Mouse (Mus musculus) megakaryocyte, embryonic 14.5 days (primary cell): ENCODE measurements around the gene Birc3.

ENCODE experiments used
- FLI1 ChIP-seq: IDR thresholded peaks from 2 replicates; pipeline ENCODE4 v1.6.1; 2012; ENCODE audit warnings: low read length, inconsistent platforms, mixed read lengths
- GATA1 ChIP-seq: IDR thresholded peaks from 3 replicates; pipeline ENCODE4 v1.6.1; 2012; ENCODE audit warnings: mixed read lengths, low read length, inconsistent platforms, borderline replicate concordance

DNA sequence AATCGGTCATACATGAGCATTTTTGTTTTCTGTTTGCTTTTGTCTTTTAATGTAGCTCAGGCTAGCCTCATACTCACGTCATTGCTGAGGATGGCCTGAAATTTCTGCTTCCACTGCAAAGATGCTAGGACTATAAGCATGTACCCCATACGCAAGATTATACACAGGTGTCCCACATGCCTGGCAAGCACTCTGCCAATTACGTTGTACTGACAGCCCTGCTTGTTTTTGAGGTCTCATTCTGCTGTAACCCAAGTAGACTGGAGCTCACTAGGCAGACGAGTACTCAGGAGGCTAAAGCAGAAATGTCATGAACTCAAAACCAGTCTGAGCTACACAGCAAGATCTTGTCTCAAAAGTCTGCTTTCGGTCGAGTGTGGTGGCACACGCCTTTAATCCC is 21.1 kb downstream of the Birc3 start:
- TF ChIP-seq GATA1 (no peak), FLI1 (no peak)
